Mouse (Mus musculus): ENCODE results near the gene Wdfy1. TPM values are rescaled to one million over a fixed set of nuclear protein-coding genes. Genes with fewer than 3 reads are reported as not detected.

Gene Wdfy1
- total RNA-seq, 4 experiments from 2014 or later: 9.1 to 14.7 (median 9.3) TPM

DNA sequence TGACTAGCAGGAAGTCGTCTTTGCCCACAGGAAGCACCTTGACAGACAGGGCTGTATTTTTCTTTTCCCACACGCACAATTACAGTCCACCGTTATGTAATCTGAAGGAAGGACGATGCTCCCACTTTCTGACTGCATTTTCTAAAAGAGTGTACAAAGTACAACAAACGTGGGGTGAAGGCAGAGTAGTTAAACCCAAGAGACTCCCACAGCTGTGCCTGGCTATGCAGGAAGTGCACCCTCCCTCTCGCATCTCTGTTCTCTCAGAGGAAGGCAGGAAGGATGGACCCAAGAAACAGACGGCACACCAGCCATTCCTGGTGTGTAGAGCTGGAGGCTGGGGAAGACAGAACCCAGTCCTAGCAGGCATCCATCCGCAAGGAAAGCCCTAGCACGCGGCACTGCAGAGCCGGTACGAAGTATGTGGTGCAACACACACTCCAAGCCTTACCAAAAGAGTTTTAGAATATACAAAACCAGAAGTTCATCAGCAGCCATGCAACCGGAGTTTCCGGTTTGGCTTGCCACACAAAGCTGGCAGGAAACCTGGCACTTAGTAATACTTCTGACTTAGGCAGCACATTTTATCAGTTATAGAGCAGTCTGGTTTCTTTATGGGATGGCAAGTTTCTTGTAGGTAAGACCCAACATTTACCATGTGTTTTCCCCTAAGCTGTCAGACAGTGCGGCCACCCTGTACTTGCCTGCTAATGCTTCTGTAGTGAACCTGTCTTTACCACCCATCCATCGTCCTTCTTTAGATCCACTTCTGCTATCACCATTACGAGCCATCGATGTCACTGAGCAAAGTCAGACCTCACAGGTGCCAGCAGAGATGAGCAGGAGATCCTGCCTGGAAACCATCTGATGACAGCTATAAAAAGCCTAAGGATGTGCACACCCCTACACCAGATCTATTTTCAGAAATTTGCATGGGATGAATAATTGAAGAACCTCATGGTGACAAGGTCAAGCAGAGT lies 64.5 kb downstream of the Wdfy1 start:
- no peak for DNase-seq (ENCODE audit: low spot score in 2 of 2)

GRCm38 (mm10) chr1:79710678-79711077 lies 65.3 kb downstream of the Wdfy1 start:
- no peak for DNase-seq (ENCODE audit: low spot score in 2 of 2)

- DNase-seq (ENCODE audit: low spot score in 2 of 2): no peak
These were observed 65.7 kb downstream of the Wdfy1 start for GRCm38 (mm10) chr1:79710216-79710615.

DNA sequence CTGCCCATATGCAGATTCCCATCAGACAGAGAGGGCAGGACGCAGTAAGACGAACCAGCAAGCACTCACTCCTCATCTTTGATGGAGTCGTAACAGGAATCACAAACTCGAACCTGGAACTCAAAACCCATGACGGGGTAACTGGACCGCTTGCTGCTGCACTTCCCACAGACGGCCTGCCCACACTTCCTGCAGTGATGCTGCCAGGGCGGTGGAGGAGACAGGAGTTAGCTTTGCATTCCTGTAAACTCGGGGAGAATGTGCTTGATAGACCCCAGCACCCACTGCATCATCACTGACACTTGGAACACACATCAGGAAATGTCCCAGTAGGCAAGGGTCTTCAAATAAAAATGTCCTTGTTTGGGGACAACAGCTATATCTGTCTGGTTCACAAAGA lies 68.6 kb downstream of the Wdfy1 start:
- no peak for DNase-seq (ENCODE audit: low spot score in 2 of 2)

DNA sequence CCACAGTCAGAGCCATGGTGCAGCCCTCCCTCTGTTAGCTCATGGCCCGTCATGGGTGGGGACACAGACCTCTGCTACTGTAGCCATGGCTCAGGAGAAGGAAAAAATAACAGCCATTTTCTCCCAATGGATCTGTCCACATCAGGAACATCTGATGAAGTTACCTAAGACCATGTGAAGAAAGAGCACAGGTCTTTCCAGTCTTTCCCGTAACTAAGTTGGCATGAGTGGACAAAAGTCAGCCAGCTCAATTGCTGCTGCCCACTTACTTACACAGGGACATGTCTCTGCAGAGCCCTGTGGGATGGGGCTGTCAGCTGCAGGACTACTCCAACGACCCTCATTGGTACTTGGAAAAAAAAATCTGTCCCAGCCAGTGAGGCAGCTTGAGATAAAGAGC lies 69.2 kb downstream of the Wdfy1 start:
- no peak for DNase-seq (ENCODE audit: low spot score in 2 of 2)

GRCm38 (mm10) chr1:79704672-79705071 lies 71.3 kb downstream of the Wdfy1 start:
- no peak for DNase-seq (ENCODE audit: low spot score in 2 of 2)

GRCm38 (mm10) chr1:79703520-79703919 lies 72.4 kb downstream of the Wdfy1 start:
- no peak for DNase-seq (ENCODE audit: low spot score in 2 of 2)

DNA sequence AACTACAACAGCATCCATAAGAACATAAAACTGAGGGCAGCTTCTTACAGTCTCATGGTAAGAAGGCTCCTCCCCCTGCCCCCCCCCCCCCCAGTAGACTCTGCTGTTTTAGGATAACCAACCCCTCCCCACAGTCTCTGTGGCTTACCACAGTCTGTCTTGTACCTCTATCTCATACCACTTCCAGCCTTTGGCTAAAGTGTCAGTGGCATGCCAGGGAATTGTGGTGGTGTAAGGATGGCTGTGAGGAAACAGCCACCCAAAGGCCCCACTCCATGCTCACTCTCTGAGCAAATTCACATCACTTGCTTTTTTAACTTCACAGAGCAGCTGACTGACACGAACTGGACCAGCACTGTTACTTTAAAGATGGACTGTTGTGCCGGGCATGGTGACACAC lies 77.4 kb downstream of the Wdfy1 start:
- no peak for DNase-seq (ENCODE audit: low spot score in 2 of 2)

DNA sequence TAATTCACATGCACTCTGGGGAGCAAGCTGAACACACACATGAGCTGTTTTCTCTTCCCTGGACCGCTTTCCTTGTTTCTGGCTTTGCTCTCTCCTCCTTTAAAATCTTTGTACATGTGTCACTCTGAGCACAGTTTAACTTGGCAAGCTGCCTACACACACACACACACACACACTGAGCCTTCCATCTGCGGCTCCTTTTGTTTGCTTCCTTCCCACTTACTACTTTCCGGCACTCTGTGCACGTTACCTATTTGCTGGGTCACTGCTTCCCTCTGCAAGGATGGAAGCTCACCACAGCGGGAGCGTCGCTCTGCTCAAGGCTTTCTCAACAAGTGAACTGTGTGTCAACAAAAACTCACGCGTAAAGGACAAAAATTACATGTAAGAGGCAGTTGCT lies 78.6 kb downstream of the Wdfy1 start:
- DNase-seq (ENCODE audit: low spot score in 2 of 2): no peak

GRCm38 (mm10) chr1:79696933-79697332 lies 79.0 kb downstream of the Wdfy1 start:
- no peak for DNase-seq (ENCODE audit: low spot score in 2 of 2)

DNA sequence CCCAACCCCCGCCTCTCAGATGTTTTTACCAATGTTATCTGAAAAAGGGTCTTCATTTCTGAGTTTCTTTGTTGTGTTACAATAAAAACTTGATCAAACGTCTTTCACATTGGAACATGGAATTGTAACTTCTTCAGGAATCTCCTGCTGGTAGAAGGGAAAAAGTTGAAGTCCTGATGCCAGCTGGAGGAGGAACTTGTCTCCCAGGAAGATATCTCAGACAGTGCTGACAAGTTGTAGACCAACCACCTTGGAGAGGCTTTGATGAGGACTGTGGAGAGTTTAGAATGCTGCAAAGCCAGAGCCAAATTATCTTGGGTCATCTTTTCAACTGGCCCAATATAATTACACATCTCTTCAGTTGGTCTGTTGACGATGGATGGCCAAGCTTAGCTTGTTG lies 83.5 kb downstream of the Wdfy1 start:
- DNase-seq (ENCODE audit: low spot score in 2 of 2): no peak

GRCm38 (mm10) chr1:79687254-79687653 lies 88.7 kb downstream of the Wdfy1 start:
- DNase-seq (ENCODE audit: low spot score in 2 of 2): no peak

DNA sequence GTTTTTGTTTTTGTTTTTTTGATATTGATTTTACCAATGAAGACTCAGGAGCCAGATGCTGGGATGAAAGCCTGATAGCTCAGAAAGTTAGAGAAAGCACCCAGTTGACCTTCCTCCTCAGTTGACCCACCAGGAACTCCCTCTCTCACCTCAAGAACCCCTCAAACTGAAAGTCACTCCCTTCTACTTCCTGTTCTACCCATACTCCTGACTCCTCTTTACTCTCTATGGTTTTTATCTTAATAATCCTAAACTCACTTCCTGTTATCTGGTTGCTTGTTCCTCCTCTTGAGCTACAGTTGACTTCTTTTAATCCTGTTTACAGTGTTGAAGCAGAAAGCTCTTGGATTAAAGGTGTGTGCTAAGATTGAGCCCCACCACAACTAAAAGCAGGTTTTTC lies 91.9 kb downstream of the Wdfy1 start:
- DNase-seq (ENCODE audit: low spot score in 2 of 2): no peak

DNA sequence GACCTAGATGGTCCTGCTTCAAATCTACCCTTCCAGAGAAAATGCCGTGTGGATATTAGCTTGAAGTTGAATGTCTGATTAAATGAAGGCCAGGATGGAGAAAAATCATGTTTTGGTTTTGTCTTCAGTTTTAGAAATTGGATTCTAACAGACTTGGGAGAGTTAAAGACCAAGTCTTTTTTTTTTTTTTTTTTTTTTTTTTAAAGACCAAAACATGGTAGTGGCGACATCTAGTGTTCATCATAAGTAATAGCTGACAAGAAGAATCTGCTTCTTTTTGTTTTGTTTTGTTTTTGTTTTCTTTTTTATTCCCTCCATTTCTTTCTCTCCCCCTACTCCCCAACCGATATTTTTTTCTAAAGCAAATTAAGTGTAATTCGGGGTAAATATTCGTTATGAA lies 93.0 kb downstream of the Wdfy1 start:
- DNase-seq (ENCODE audit: low spot score in 2 of 2): no peak

GRCm38 (mm10) chr1:79680777-79681176 lies 95.2 kb downstream of the Wdfy1 start:
- DNase-seq (ENCODE audit: low spot score in 2 of 2): no peak

DNA sequence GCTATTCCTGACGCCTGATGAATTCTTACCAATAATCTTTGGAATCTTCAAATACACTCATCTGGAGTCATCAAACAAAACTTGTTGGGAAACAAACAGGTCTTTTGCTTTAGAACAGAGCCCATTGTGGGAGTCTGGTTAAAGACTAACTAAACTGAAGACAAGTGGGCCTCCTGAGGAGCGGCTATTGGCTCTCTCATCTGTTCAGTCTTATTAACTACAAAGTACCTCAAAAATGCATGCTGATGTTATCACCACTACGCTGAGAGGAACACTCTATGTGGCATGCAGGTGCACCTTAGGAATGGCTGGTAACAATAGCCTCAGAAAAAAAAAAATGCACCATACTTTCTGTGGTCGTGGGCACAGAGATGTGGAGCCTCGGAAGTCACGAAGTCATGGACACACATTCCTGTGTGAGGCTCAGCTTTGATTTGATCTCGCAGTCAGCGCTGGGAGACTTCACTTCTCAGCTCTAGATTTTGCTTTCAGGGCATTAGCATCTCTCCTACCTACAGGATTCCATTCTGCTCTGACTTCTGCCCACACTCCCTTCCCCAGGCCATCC lies 97.7 kb downstream of the Wdfy1 start:
- no peak for DNase-seq (ENCODE audit: low spot score in 2 of 2)

- no peak for DNase-seq (ENCODE audit: low spot score in 2 of 2)
These were observed 100.2 kb downstream of the Wdfy1 start for GRCm38 (mm10) chr1:79675716-79676115.

GRCm38 (mm10) chr1:79671543-79672337 lies 104.2 kb downstream of the Wdfy1 start, which contains the start of gene Ap1s3:
Gene Ap1s3, minus strand, starts transcription at chr1:79671972.
- DNase-seq (ENCODE audit: low spot score in 2 of 2): no peak

GRCm38 (mm10) chr1:79671196-79671542 lies 104.8 kb downstream of the Wdfy1 start:
- DNase-seq (ENCODE audit: low spot score in 2 of 2): no peak

DNA sequence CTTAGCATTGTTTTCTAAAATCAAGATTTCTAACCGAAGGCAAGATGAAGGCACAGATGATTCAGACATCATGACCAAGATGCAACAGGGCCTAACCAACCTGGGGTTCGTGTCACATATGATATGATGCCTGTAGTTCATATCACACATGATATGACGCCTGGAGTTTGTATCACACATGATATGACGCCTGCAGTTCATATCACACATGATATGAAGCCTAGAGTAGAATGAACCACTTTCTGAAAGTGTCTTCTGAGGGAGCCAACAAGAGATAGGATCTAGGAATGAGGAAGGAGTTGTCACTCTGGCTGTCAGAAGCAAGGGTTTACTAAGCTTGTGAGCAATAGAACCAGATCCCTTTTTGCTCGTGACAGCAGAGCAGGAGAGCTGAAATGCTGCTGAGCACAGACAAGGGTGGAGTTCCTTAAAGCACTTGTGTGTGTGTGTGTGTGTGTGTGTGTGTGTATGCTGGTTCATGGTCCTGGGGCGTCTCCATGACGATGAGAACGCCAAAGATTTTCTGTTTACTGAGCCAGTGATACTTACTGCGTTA lies 106.4 kb downstream of the Wdfy1 start:
- DNase-seq (ENCODE audit: low spot score in 2 of 2): no peak

GRCm38 (mm10) chr1:79664911-79665310 lies 111.0 kb downstream of the Wdfy1 start:
- no peak for DNase-seq (ENCODE audit: low spot score in 2 of 2)

DNA sequence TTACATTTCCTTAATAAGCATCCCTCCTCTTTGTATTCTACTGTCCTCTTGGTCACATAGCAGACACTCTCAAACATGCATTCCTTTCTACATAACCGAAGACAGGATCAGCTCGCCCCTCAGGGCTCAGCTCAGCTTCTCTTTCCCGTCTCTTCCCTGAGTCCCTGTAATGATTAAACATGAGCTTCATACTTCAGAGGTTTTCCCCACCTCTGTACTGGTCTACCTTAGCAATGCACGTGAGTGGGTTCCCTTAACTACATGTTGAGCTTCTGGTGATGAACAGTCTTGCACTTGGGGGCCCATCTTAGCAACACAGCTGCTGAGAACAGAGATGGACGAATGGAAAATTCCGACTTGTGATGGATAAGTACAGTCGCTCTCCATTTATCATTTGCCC lies 116.3 kb downstream of the Wdfy1 start:
- no peak for DNase-seq (ENCODE audit: low spot score in 2 of 2)
